Mouse (Mus musculus) midbrain, embryonic 16.5 days (tissue): Measurements from ENCODE around the gene Fto. TPM values are rescaled to one million over a fixed set of nuclear protein-coding genes. Genes with fewer than 3 reads are reported as not detected.

ENCODE experiments used
- ATAC-seq: fragments of 200-750 bp; cut with Nextera tagmentation; 2 replicates; pipeline ENCODE4 v1.8.0; 2017; ENCODE audit warnings: moderate TSS enrichment
- H3K27ac ChIP-seq: fragments of 300-500 bp; sonication (generic); 2 replicates; pipeline ENCODE4 v1.5.1; 2014; ENCODE audit warnings: mild to moderate bottlenecking, low read length, mixed read lengths
- H3K27me3 ChIP-seq: fragments of 300-500 bp; sonication (generic); 2 replicates; pipeline ENCODE4 v1.6.1; 2014; ENCODE audit warnings: low read depth, low read length, mixed read lengths; ENCODE audit not compliant: control insufficient read depth, insufficient read depth
- H3K36me3 ChIP-seq: fragments of 300-500 bp; sonication (generic); 2 replicates; pipeline ENCODE4 v1.6.1; 2014; ENCODE audit warnings: mild to moderate bottlenecking, low read length, moderate library complexity, mixed read lengths; ENCODE audit not compliant: control insufficient read depth, insufficient read depth
- H3K4me1 ChIP-seq: fragments of 300-500 bp; sonication (generic); 2 replicates; pipeline ENCODE4 v1.6.1; 2014; ENCODE audit warnings: mild to moderate bottlenecking, low read length, mixed read lengths; ENCODE audit not compliant: control insufficient read depth, insufficient read depth
- H3K4me2 ChIP-seq: fragments of 300-500 bp; sonication (generic); 2 replicates; pipeline ENCODE4 v1.6.1; 2014; ENCODE audit warnings: mild to moderate bottlenecking, low read length, mixed read lengths
- H3K4me3 ChIP-seq: fragments of 300-500 bp; sonication (generic); 2 replicates; pipeline ENCODE4 v1.5.1; 2014; ENCODE audit warnings: low read depth, mild to moderate bottlenecking, low read length, moderate library complexity, mixed read lengths
- H3K9ac ChIP-seq: fragments of 300-500 bp; sonication (generic); 2 replicates; pipeline ENCODE4 v1.6.1; 2014; ENCODE audit warnings: low read depth, low read length, mixed read lengths
- H3K9me3 ChIP-seq: fragments of 300-500 bp; sonication (generic); replicated peaks from 2 replicates; pipeline ENCODE4 v1.6.1; 2014; ENCODE audit warnings: mild to moderate bottlenecking, low read length, mixed read lengths; ENCODE audit not compliant: control insufficient read depth, poor library complexity, severe bottlenecking
- WGBS: fragments of 180-500 bp; shearing (Covaris S2); extraction: QIAGEN DNeasy Blood & Tissue Kit; methylation state at CpG from one replicate; pipeline ENCODE4 v1.1.7; 2014; 5-methylcytosine and 5-hydroxymethylcytosine counted together
- polyA plus RNA-seq: library from polyadenylated mRNA; unstranded; fragments of >200 nt; fragmentation: Nextera tagmentation; extraction: Ambion mirVana; gene quantifications from 2 replicates; pipeline ENCODE4 v1.2.1, GENCODE M21; 2015

Fto gene
- polyA plus RNA-seq, 1 experiment from 2014 or later: 177 TPM

DNA sequence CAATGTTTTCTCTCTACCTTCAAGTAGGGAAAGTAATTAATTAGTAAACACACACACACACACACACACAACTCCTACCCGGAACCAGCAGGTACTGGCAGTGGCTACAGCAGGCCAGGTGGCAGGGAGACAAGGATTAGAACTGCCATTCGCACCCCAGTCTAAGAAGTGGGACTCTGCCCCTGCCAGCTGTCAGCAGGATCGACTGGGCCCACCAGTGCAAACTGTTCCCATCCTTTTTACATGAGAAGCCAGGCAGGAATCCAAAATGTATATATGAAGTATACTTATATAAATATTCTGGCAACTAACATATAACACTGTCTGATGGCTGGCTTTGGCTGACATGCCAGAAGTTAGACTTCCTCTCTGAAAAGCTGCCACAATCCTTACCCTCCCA lies 250.0 kb downstream of the Fto start:
- ATAC-seq: no peak
- Histone ChIP-seq H3K9me3 (no peaks in the 10 kb centered on the region), H3K4me3 (no peak overlapping the region), H3K36me3 (no peaks in the 10 kb centered on the region), H3K27ac (no peak overlapping the region), H3K27me3 (no peaks in the 10 kb centered on the region), H3K4me1 (peaks cover 16% of the 10 kb centered on the region; the same call in 1 of the 2 replicates), H3K9ac (no peak overlapping the region), H3K4me2 (no peak overlapping the region)
- 86% methylated on average over 3 of the region's 3 CpGs for WGBS

DNA sequence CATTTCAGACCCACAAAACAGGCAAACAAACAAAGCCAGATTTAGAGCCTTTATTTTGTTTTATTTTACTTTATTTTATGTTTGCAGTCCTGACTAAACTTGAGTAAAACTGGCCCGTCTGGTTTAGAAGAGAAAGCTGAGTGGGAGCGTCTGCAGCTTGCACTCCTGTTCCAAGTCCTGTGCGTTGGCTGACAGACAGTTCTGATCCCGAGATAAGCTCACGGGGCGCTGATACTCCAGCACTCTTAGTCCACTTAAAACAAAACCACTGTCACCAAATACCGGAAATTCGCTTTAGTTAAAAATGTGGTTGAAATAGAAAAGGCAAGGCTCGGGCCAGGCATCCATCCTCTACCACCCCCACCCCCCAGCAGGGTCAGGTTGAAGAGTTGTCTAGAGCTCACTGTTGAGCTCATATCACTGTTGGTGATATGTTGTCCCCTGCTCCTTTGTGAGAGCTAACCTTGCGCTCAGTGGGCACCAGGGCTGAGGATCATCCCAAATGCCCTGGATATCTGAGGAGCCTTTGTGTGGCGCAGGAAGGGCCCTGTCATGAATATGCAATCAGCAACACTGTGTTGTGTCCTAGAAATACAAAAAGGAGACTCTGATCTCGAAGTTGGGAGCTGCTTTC lies 252.7 kb downstream of the Fto start:
- H3K4me2 ChIP-seq: no peak overlapping the region
- no peaks in the 10 kb centered on the region for H3K36me3 ChIP-seq
- 23% methylated on average over 12 of the region's 12 CpGs for WGBS
- 0 out of 2 replicates have a peak overlapping the region, but pooled peaks have one; percentile 10 for H3K27ac ChIP-seq
- no peak overlapping the region for H3K9ac ChIP-seq
- peaks cover 27% of the 10 kb centered on the region; the same call in 1 of the 2 replicates for H3K4me1 ChIP-seq
- no peaks in the 10 kb centered on the region for H3K27me3 ChIP-seq
- no peak overlapping the region for H3K4me3 ChIP-seq
- no peaks in the 10 kb centered on the region for H3K9me3 ChIP-seq
- 0 out of 2 replicates have a peak, but pooled peaks have one; percentile 60 for ATAC-seq

- Histone ChIP-seq H3K27me3 (no peaks in the 10 kb centered on the region), H3K9ac (no peak overlapping the region), H3K4me1 (peaks cover 27% of the 10 kb centered on the region; the same call in 1 of the 2 replicates), H3K4me2 (no peak overlapping the region), H3K4me3 (no peak overlapping the region), H3K27ac (no peak overlapping the region), H3K36me3 (no peaks in the 10 kb centered on the region), H3K9me3 (no peaks in the 10 kb centered on the region)
- 19% methylated on average over 2 of the region's 2 CpGs for WGBS
- no peak for ATAC-seq
These were observed 253.2 kb downstream of the Fto start for GRCm38 (mm10) chr8:91566503-91566869.

DNA sequence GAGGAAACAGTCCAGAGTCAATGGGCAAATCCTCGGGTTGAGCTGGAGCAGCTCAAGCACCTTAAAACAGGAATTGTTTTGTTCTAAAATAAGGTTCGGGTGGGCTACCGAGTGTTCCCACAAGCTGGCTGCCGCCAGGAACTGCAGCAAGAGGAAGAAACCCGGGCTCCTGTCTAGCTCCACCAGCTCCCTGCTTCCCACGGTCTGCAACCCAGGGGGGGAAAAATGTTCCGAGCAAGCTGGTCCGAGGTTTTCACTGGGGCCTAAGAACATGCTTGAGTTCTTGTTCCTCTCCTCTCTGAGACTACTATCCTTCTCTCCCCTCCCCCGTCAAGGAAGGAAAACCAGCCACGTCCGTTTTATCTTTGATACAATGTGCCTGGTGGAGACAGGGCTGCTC lies 256.5 kb downstream of the Fto start:
- Histone ChIP-seq H3K36me3 (no peaks in the 10 kb centered on the region), H3K9me3 (no peaks in the 10 kb centered on the region), H3K9ac (no peak overlapping the region), H3K4me1 (peaks cover 27% of the 10 kb centered on the region; the same call in 1 of the 2 replicates), H3K27me3 (no peaks in the 10 kb centered on the region), H3K27ac (no peak overlapping the region), H3K4me2 (peak overlapping the region; percentile 10; the same call in 1 of the 2 replicates), H3K4me3 (no peak overlapping the region)
- WGBS: 16% methylated on average over 11 of the region's 11 CpGs
- ATAC-seq: no peak

GRCm38 (mm10) chr8:91570809-91571208 lies 257.5 kb downstream of the Fto start:
- Histone ChIP-seq H3K4me3 (no peak overlapping the region), H3K36me3 (no peaks in the 10 kb centered on the region), H3K27ac (no peak overlapping the region), H3K9me3 (no peaks in the 10 kb centered on the region), H3K4me1 (peaks cover 29% of the 10 kb centered on the region), H3K9ac (no peak overlapping the region), H3K4me2 (no peak overlapping the region), H3K27me3 (no peaks in the 10 kb centered on the region)
- ATAC-seq: no peak
- 85% methylated on average over 7 of the region's 7 CpGs for WGBS

DNA sequence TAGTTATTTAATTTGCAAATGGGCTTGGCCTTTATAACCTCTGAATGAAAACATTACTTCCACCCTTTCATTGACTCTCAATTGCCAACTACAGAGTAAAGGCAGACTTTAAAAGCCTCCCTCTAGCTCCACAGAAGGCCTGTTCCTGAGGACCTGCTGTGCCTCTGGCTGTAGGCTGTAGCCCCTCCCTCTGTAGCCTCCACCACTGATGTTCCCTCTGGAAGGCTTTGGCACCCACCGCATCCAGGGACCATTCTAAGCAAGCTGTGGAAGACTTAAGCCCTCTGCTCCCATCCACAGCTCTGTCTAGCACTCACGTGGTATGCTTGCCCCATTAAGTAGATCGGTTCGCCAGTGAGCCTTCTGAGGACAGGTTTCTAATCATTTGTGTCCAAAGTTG lies 258.7 kb downstream of the Fto start:
- peaks cover 27% of the 10 kb centered on the region for H3K4me1 ChIP-seq
- H3K27me3 ChIP-seq: no peaks in the 10 kb centered on the region
- no peaks in the 10 kb centered on the region for H3K9me3 ChIP-seq
- H3K4me2 ChIP-seq: no peak overlapping the region
- no peaks in the 10 kb centered on the region for H3K36me3 ChIP-seq
- no peak for ATAC-seq
- no peak overlapping the region for H3K27ac ChIP-seq
- no peak overlapping the region for H3K4me3 ChIP-seq
- WGBS: 49% methylated on average over 4 of the region's 4 CpGs
- no peak overlapping the region for H3K9ac ChIP-seq

- no peak overlapping the region for H3K27ac ChIP-seq
- H3K4me2 ChIP-seq: no peak overlapping the region
- no peaks in the 10 kb centered on the region for H3K27me3 ChIP-seq
- H3K4me1 ChIP-seq: peaks cover 24% of the 10 kb centered on the region
- ATAC-seq: no peak
- H3K9me3 ChIP-seq: no peaks in the 10 kb centered on the region
- no peak overlapping the region for H3K9ac ChIP-seq
- H3K36me3 ChIP-seq: no peaks in the 10 kb centered on the region
- H3K4me3 ChIP-seq: no peak overlapping the region
- WGBS: 31% methylated on average over 4 of the region's 4 CpGs
These were observed 259.3 kb downstream of the Fto start for GRCm38 (mm10) chr8:91572630-91573029.

DNA sequence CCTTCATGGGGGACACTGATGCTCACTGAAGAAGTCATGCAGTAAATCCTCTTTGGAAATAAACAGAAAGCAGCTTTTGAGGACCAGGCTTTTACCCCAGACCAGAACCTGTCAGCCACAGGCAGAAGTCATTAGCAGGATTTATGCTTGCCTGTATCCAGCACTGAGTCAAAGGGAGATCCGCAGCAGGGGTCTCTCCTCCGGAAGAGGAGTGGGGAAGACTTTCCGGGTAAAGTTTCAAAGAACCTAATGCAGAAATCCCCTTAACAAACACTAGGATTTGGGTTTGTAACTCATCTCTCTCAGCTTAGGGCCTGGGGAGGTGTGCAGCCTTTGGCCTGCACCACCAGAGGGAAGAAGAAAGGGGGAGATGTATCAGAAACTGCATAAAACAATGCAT lies 262.3 kb downstream of the Fto start:
- WGBS: 13% methylated on average over 3 of the region's 3 CpGs
- no peak overlapping the region for H3K4me2 ChIP-seq

GRCm38 (mm10) chr8:91576086-91576917 lies 263.0 kb downstream of the Fto start:
- no peak for ATAC-seq
- Histone ChIP-seq H3K4me3 (no peak overlapping the region), H3K27ac (no peak overlapping the region), H3K27me3 (no peaks in the 10 kb centered on the region), H3K9ac (no peak overlapping the region), H3K9me3 (no peaks in the 10 kb centered on the region), H3K4me1 (peaks cover 10% of the 10 kb centered on the region), H3K4me2 (no peak overlapping the region), H3K36me3 (no peaks in the 10 kb centered on the region)
- WGBS: 17% methylated on average over 17 of the region's 17 CpGs

More for the DNA sequence above, 262.3 kb downstream of the Fto start:
- Histone ChIP-seq H3K27ac (no peak overlapping the region), H3K4me3 (no peak overlapping the region), H3K9me3 (no peaks in the 10 kb centered on the region), H3K27me3 (no peaks in the 10 kb centered on the region), H3K36me3 (no peaks in the 10 kb centered on the region), H3K4me1 (peaks cover 10% of the 10 kb centered on the region), H3K9ac (no peak overlapping the region)
- no peak for ATAC-seq
